Mouse (Mus musculus) spleen, postnatal 0 days (tissue): ENCODE data around the gene Tbrg4. TPM values are rescaled to one million over a fixed set of nuclear protein-coding genes. Genes with fewer than 3 reads are reported as not detected.

Experiments used
- polyA plus RNA-seq: library from polyadenylated mRNA; unstranded; fragments of >200 nt; fragmentation: Nextera tagmentation; extraction: Ambion mirVana; gene quantifications from 2 replicates; pipeline ENCODE4 v1.2.1, GENCODE M21; 2015

Gene Tbrg4
- polyA plus RNA-seq = 33.9 and 34.8 TPM in 2 replicates

DNA sequence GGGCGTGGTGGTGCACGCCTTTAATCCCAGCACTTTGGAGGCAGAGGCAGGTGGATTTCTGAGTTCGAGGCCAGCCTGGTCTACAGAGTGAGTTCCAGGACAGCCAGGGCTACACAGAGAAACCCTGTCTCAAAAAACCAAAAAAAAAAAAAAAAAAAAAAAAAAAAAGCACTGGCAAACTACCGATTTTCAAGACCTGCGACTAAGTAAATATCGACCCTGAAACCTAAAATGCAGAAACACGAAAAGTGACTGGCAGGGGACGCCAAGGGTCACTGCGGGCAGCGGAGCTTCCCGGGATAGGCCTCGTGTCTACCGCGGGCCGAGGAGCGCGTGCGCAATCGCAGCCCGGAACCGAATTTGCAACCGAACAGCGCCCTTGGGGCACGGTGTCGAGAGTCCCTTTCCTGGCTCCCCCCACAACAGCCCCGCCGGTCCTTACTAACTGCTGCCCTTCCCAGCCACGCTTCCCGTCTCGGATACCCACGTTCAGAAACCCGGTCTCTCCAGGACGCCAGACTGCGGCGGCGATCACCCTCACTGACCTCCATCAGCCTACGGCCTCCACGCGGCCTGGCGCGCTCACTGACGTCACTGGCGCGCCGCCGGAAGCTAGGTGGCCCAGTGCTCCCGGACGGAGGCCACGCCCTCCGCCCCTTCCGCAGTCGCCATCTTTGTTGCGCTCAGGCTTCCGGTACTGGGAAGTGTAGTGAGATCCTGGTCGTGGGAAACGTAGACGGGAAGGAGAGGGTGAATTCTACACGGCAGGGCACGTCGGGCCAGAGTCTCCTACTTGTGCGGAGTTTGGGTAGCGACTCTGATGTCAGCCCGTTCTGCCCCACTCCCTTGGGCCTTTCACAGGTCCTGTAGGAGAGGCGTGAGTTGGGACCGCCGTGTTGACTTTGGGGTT, at the start of gene Tbrg4:
Tbrg4 (minus strand) TSS at position 590 of the 910 bp plus-strand sequence.

GRCm38 (mm10) chr11:6658271-6658670, 32.4 kb upstream of the Tbrg4 start, which contains the start of gene Ramp3:
Gene Ramp3 (plus strand): TSS chr11:6658521.

GRCm38 (mm10) chr11:6638537-6638936, 12.7 kb upstream of the Tbrg4 start, which contains the start of gene Wap:
Gene Wap (minus strand): TSS chr11:6638637.

DNA sequence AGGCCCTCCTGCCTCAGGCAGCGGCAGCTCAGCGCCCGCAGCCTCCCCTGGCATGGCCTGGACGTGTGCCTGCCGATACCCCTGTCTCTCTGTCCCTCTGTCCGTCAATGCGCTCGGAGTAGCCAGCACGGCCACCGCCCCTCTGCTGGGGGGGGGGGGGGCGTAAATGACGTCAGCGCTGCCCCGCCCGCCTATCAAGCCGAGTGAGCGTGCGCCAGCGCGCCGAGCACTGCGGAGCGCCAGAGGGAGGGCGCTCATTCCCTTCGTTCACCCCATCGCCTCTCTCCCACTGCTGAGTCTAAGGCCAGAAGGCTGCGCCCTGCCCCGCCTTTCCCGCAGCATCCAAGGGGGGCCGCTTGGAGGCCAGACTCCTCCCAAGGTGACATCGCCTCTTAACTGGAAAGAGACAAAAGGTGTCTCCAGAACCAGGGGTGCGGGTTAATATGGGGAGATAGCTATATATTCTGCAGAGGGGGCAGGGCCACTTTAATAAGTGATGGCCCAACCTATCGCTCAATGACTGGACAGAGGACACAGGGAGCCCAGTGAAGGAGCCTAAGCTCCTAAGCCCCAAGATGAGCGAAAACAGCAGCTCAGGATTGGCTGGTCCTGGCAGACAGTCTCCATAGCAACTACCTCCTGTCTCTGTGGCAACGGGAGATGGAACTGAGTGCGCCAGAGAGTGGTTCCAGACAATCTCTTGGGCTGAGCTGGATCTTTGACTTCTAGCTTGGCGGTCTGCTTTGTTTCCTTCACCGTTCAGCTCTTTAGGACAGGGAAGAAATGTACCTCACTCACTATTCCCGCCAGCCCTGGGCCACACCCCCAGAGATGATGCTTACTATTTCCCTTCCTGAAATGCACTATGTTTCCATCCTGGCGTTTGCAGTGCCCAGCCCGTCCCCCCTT, 20.1 kb downstream of the Tbrg4 start, which contains the start of gene Nacad:
Nacad (minus strand) TSS at position 563 of the 909 bp plus-strand sequence.

Other genes with a start within 250 kb of the Tbrg4 start
- 8.8 and 9.6 TPM in 2 replicates for gene Zmiz2, start 237.0 kb downstream of the Tbrg4 start, polyA plus RNA-seq
- 3,022 and 3,125 TPM in 2 replicates for gene Ppia, start 210.6 kb downstream of the Tbrg4 start, polyA plus RNA-seq
- 244 and 272 TPM in 2 replicates for gene H2afv, start 181.6 kb downstream of the Tbrg4 start, polyA plus RNA-seq
- 14.9 and 15.9 TPM in 2 replicates for gene Purb, start 150.2 kb downstream of the Tbrg4 start, polyA plus RNA-seq
- gene Myo1g, start 105.1 kb downstream of the Tbrg4 start, polyA plus RNA-seq = 17.6 and 25.2 TPM in 2 replicates
- gene Ccm2, start 79.2 kb downstream of the Tbrg4 start, polyA plus RNA-seq = 57.7 and 66.8 TPM in 2 replicates
- gene Nacad, start 20.0 kb downstream of the Tbrg4 start, polyA plus RNA-seq = 7.0 and 8.1 TPM in 2 replicates
- 0.24 TPM in 1 of 2 replicates, not detected in the other for gene Wap, start 12.6 kb upstream of the Tbrg4 start, polyA plus RNA-seq
- gene Ramp3, start 32.5 kb upstream of the Tbrg4 start, polyA plus RNA-seq = 4.5 and 4.8 TPM in 2 replicates
- gene Gm11983, start 211.6 kb upstream of the Tbrg4 start, polyA plus RNA-seq = not detected in 2 replicates